Mouse (Mus musculus) kidney, postnatal 0 days (tissue): ENCODE measurements at regions not wholly inside any gene's neighbourhood (a gene's known extent, or its start where the extent isn't known, plus 50 kb on each side); places are given as distances from the start of the nearest gene placed in this dataset.

Source experiments
- ATAC-seq: fragments of 200-750 bp; cut with Nextera tagmentation; replicated peaks from 2 replicates; pipeline ENCODE4 v1.8.0; 2017; ENCODE audit warnings: low read depth, moderate number of reproducible peaks, moderate TSS enrichment, moderate library complexity; ENCODE audit not compliant: low FRiP score
- DNase-seq: peaks from one replicate; pipeline ENCODE4 v3.0.0-alpha.2; 2016; ENCODE audit warnings: low spot score
- H3K27ac ChIP-seq: fragments of 300-500 bp; sonication (generic); 2 replicates; pipeline ENCODE4 v1.5.1; 2014; ENCODE audit warnings: mild to moderate bottlenecking
- H3K27me3 ChIP-seq: fragments of 300-500 bp; sonication (generic); 2 replicates; pipeline ENCODE4 v1.6.1; 2014; ENCODE audit warnings: low read length, mixed read lengths; ENCODE audit not compliant: insufficient read depth
- H3K36me3 ChIP-seq: fragments of 300-500 bp; sonication (generic); 2 replicates; pipeline ENCODE4 v1.6.1; 2014; ENCODE audit warnings: low read length, mixed read lengths; ENCODE audit not compliant: insufficient read depth
- H3K4me1 ChIP-seq: fragments of 300-500 bp; sonication (generic); replicated peaks from 2 replicates; pipeline ENCODE4 v1.6.1; 2014; ENCODE audit warnings: antibody characterized with exemption, low read length, mixed read lengths; ENCODE audit not compliant: insufficient read depth
- H3K4me2 ChIP-seq: fragments of 300-500 bp; sonication (generic); 2 replicates; pipeline ENCODE4 v1.6.1; 2014; ENCODE audit warnings: mild to moderate bottlenecking, low read length, moderate library complexity, mixed read lengths
- H3K4me3 ChIP-seq: fragments of 300-500 bp; sonication (generic); replicated peaks from 2 replicates; pipeline ENCODE4 v1.5.1; 2014; ENCODE audit warnings: low read depth, low read length
- H3K9ac ChIP-seq: fragments of 300-500 bp; sonication (generic); 2 replicates; pipeline ENCODE4 v1.6.1; 2014; ENCODE audit warnings: low read depth, low read length
- H3K9me3 ChIP-seq: fragments of 300-500 bp; sonication (generic); replicated peaks from 2 replicates; pipeline ENCODE4 v1.6.1; 2016; ENCODE audit warnings: low read length, inconsistent platforms, mixed read lengths
- CTCF ChIP-seq: IDR thresholded peaks from 2 replicates; pipeline ENCODE4 v1.5.1; 2016; ENCODE audit warnings: antibody characterized with exemption, low read depth, mild to moderate bottlenecking, moderate library complexity
- WGBS: fragments of 180-500 bp; shearing (Covaris S2); extraction: QIAGEN DNeasy Blood & Tissue Kit; methylation state at CpG from one replicate; pipeline ENCODE4 v1.1.7; 2014; 5-methylcytosine and 5-hydroxymethylcytosine counted together

DNA sequence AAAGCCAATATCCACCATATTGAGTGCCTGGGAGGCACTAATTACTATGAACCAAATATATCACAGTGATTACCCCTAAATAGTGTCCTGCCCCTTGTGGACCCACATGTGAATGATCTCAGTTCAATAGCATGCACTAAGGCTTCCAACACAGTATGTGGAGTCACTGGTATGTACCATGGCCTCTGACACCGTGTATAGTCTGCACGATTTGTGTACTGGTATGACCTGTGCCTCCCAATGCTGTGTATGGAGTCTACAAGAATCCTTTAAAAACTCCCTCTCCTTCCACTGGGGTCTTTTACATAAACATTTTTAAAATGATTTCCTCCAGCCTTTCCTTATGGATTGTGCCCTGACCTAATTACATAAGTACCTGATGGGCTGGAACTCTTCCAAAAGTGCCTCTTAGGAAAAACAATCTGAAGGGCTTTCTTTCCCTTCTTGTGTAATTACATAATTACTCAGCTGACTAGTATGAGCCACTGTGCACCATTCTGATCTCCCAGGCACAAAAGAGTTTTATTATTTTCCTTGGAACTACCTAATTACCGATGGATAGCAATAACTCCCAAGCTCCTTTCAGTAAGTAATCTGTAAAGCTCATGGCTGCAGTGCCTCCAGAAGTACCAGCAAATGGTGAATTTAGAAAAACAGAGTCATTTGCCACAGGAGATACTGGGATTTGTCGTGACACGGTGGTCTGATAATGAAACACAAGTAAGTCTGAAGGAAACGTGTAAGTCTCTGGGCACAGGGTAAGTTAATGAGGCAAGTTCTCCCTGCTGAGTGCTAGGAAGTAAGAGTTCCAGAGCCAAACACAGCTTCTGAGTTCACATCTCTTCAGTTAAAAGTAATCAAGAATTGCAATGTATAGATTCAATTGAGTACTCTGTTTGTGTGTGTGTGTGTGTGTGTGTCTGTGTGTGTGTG is 135.8 kb upstream of the Rarb start:
- no peak for TF ChIP-seq CTCF
- Histone ChIP-seq H3K27ac (no peak overlapping the region), H3K4me1 (no peaks in the 10 kb centered on the region), H3K4me2 (no peak overlapping the region), H3K4me3 (no peak overlapping the region), H3K27me3 (no peaks in the 10 kb centered on the region), H3K9ac (no peak overlapping the region), H3K36me3 (no peaks in the 10 kb centered on the region), H3K9me3 (no peaks in the 10 kb centered on the region)
- 53% methylated on average over 6 of the region's 6 CpGs for WGBS
- ATAC-seq: no peak
- DNase-seq: no peak

DNA sequence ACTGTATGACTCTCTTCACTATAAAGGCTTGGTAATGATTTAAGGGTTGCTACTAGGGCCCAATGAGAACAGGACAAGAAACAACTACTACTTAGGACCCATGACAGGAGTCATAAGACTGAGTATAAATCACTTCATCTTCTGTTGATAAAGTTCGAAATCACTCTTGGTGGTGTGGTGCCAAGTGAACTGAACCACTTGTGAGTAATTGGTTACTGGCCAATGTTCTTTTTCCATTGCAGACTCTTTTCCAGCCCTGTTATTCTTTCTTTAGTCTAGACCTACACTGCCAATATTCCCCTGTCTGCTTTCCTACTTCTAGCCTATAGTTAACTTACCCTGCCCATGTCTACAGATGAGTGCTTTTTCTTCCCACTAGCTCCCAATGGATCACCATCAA is 129.8 kb upstream of the Rarb start:
- no peak for ATAC-seq
- no peaks in the 10 kb centered on the region for H3K36me3 ChIP-seq

DNA sequence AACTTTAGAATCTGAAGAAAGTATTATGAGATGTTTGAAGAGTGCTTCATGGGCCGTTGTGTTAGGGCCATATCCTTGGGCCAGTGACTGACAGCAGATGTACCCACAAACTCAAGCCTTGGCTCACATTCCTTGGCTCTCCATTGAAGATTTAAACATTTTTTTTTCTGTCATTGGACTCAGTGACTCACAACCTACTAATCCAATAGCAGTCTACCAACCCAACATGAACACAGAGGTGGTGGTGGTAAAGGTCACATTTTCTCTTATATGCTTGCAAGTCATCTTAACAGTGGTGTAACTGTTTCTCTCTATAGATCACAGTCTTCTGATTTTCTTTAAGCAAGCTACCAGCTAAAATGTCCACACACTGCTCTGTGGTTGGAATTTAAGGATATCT is 125.5 kb upstream of the Rarb start:
- no peak for ATAC-seq
- no peaks in the 10 kb centered on the region for H3K27me3 ChIP-seq

More for the DNA sequence above, 129.8 kb upstream of the Rarb start:
- no peak overlapping the region for H3K4me2 ChIP-seq
- H3K9me3 ChIP-seq: no peaks in the 10 kb centered on the region
- DNase-seq: peak; percentile 65
- WGBS: 44% methylated on average over 1 of the region's 1 CpGs
- no peak overlapping the region for H3K4me3 ChIP-seq
- no peak overlapping the region for H3K27ac ChIP-seq
- H3K4me1 ChIP-seq: no peaks in the 10 kb centered on the region
- no peak overlapping the region for H3K9ac ChIP-seq
- no peak for TF ChIP-seq CTCF
- H3K27me3 ChIP-seq: no peaks in the 10 kb centered on the region

DNA sequence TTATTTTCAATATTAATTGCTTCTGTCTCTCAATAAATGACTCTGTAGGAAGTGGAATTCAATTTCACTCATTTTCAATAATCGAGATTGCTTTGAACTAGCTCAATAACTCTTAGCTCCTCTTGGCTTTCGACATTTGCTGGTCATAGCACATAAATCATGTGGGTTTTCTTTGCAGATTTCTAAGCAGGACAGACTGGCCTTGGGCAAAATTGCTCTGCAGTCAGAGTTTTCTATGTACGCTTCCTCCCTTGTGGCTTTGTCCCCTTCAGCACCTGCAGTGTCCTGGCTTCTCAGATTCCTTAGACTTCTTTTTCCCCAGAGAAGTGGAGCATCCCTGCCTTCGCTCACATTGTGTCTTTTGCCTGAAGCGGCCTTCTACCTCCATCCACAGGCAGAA is 124.6 kb upstream of the Rarb start:
- ATAC-seq (no peak), DNase-seq (no peak)
- Histone ChIP-seq H3K9ac (no peak overlapping the region), H3K4me2 (no peak overlapping the region), H3K4me3 (no peak overlapping the region), H3K27ac (no peak overlapping the region), H3K9me3 (no peaks in the 10 kb centered on the region), H3K4me1 (no peaks in the 10 kb centered on the region), H3K27me3 (no peaks in the 10 kb centered on the region), H3K36me3 (no peaks in the 10 kb centered on the region)
- TF ChIP-seq CTCF: no peak
- WGBS: 49% methylated on average over 5 of the region's 5 CpGs

More for the DNA sequence above, 125.5 kb upstream of the Rarb start:
- H3K4me3 ChIP-seq: no peak overlapping the region
- H3K9me3 ChIP-seq: no peaks in the 10 kb centered on the region
- no peak for DNase-seq
- H3K27ac ChIP-seq: no peak overlapping the region
- WGBS: 80% methylated on average over 1 of the region's 1 CpGs
- TF ChIP-seq CTCF: no peak
- no peak overlapping the region for H3K4me2 ChIP-seq
- no peak overlapping the region for H3K9ac ChIP-seq
- no peaks in the 10 kb centered on the region for H3K4me1 ChIP-seq
- H3K36me3 ChIP-seq: no peaks in the 10 kb centered on the region

DNA sequence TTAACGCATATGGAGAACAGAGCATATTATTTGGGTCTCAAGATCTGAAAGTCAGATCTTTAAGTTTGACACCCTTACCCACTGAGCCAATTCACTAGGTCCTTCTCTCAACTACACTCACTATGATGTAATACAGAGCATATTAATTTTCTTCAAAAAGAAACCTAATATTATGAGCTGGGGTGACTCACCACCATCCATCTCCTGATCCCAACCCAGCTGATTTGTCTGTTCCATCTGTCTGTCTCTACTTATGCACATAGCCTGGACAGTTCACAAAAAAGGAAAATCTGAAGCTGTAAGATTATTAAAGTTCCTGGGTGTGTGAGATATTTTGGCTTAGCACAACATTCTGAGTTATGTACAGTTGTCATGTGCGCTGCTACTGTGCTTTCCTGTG is 108.2 kb upstream of the Rarb start:
- TF ChIP-seq CTCF: no peak
- Histone ChIP-seq H3K27ac (no peak overlapping the region), H3K4me1 (no peaks in the 10 kb centered on the region), H3K4me2 (no peak overlapping the region), H3K4me3 (no peak overlapping the region), H3K27me3 (no peaks in the 10 kb centered on the region), H3K36me3 (no peaks in the 10 kb centered on the region), H3K9me3 (no peaks in the 10 kb centered on the region), H3K9ac (no peak overlapping the region)
- 90% methylated on average over 2 of the region's 2 CpGs for WGBS
- no peak for DNase-seq
- ATAC-seq: no peak

DNA sequence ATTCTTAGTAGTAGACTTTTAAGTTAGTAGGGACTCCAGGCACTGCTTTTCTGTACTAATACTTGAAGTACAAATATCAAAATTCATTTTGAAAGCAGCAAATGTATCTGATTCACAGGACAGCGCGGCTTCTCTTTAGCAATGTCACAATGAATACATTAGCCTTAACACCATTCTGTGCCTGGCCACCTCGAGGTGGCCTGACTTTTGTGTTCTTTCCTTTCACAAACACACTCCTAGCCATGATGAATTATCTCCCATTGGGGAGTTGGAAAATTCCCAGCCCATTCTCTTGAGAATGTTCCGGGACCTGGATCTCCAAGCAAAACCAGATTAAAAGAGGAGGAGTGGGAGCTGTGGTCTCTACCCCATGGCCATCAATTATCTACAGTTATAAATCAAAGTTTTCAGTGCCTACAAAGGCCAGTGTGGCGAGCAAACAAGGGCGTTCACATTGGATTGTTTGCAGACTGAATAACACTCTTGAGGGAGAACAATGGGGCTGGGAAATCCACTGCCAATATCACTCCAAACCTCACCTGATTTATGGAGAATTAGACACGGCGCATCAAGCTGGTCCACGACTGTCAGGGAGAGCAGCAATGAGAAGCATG is 82.7 kb upstream of the Rarb start:
- Histone ChIP-seq H3K4me3 (no peak overlapping the region), H3K36me3 (no peaks in the 10 kb centered on the region), H3K9ac (no peak overlapping the region), H3K27me3 (no peaks in the 10 kb centered on the region), H3K27ac (no peak overlapping the region), H3K9me3 (no peaks in the 10 kb centered on the region), H3K4me2 (no peak overlapping the region), H3K4me1 (no peaks in the 10 kb centered on the region)
- DNase-seq (peak; percentile 33), ATAC-seq (no peak)
- TF ChIP-seq CTCF: no peak
- WGBS: 29% methylated on average over 9 of the region's 9 CpGs
